In genomic region chr11:94715622-94716021, GRCm38 (mm10) we compare ENCODE assay signal across 18 mouse cellular contexts. TPM values are rescaled to one million over a fixed set of nuclear protein-coding genes. Genes with fewer than 3 reads are reported as not detected.
A peak's percentile ranks its signal among the peaks of the same experiment; 100 is the strongest.
DNase-seq lines count a peak whose midpoint lies in the region.
"Had no signal": no experiment of that assay in that cellular context is flagged by ENCODE, and none has a peak within 500 bp of the region (broad histone marks: within the 10 kb centered on the region; RNA-seq: fewer than 3 reads in every experiment).

No protein-coding gene starts in this region.

- peak; percentile 25 to 38 for DNase-seq in left cerebral cortex, adult 18-20 months (ENCODE audit: low spot score in 2 of 2)
- no peak for DNase-seq in left cerebral cortex, postnatal 4 days
- DNase-seq in right cerebral cortex, adult 18-20 months = peak; percentile 37
- no peak for DNase-seq in right cerebral cortex, postnatal 14 days
- peak; percentile 12 to 29 for DNase-seq in frontal cortex, postnatal 25 days (ENCODE audit: low spot score in 2 of 2)
- peak; percentile 13 to 15 for DNase-seq in right cerebral cortex, postnatal 36 days (ENCODE audit: low spot score in 2 of 2)
- DNase-seq in adrenal gland, postnatal 25 days = no peak
- DNase-seq in embryo, embryonic 11 days = no peak
- DNase-seq: adrenal gland, postnatal 10 days; B cell, adult 2 months; cerebellum, adult 2 months; cerebellum, postnatal 10 days; gastrocnemius, adult 2 months; gastrocnemius, postnatal 25 days had no signal

- intact Hi-C loops in left cerebral cortex, postnatal 4 days (cut with DNase I) = no loop called here

RNA-seq across cellular contexts. Expression of gene Gm11541, which starts 11.3 kb away (rescaled TPM):
- not detected for total RNA-seq in left cerebral cortex, adult 18-20 months (2021)
- not detected for total RNA-seq in left cerebral cortex, postnatal 4 days (2021)
- total RNA-seq in adrenal gland, postnatal 25 days (2021) = not detected in 2 replicates
- total RNA-seq: adrenal gland, postnatal 10 days; gastrocnemius, adult 2 months; gastrocnemius, postnatal 25 days; granulocyte monocyte progenitor cell, adult 5-6 weeks; heart, adult 8-10 months; heart, postnatal 25 days; MEL had no signal

RNA-seq across cellular contexts. Expression of gene Cdc34b, which starts 26.0 kb away (rescaled TPM):
- total RNA-seq in left cerebral cortex, adult 18-20 months (2021) = under 1 TPM in 1 of 2 experiments, not detected in 1; 0.75 TPM
- total RNA-seq in left cerebral cortex, postnatal 4 days (2021) = not detected
- total RNA-seq in adrenal gland, postnatal 25 days (2021) = 0.55 TPM in 1 of 2 replicates, not detected in the other
- total RNA-seq: granulocyte monocyte progenitor cell, adult 5-6 weeks had no signal

RNA-seq across cellular contexts. Expression of gene Xylt2, which starts 38.3 kb away (rescaled TPM):
- total RNA-seq in left cerebral cortex, adult 18-20 months (2021) = 10 to 100 TPM; 20.7 to 22.6 TPM
- 10 to 100 TPM; 16.2 to 18.7 TPM for total RNA-seq in left cerebral cortex, postnatal 4 days (2021)
- total RNA-seq in adrenal gland, postnatal 25 days (2021) = 16.0 and 22.1 TPM in 2 replicates

Comparison
In these comparisons a context has a peak if more than half of its experiments do, and no peak if none do; other contexts are left out.
1. DNase-seq: peak in left cerebral cortex, adult 18-20 months (2 of 2), right cerebral cortex, adult 18-20 months (single experiment), frontal cortex, postnatal 25 days (2 of 2) and right cerebral cortex, postnatal 36 days (2 of 2); none in left cerebral cortex, postnatal 4 days (single experiment), right cerebral cortex, postnatal 14 days (single experiment), adrenal gland, postnatal 25 days (single experiment) and embryo, embryonic 11 days (single experiment).